Mouse (Mus musculus) liver, adult 2 months (tissue): Measurements from ENCODE around the gene Tango6. TPM values are rescaled to one million over a fixed set of nuclear protein-coding genes. Genes with fewer than 3 reads are reported as not detected.
A peak's percentile ranks its signal among the peaks of the same experiment; 100 is the strongest.

Experiments used
- DNase-seq: peaks from one replicate; pipeline ENCODE4 v3.0.0-alpha.2; 2011; ENCODE audit warnings: low read depth, low spot score; ENCODE audit errors: extremely low read depth
- H3K27ac ChIP-seq: fragments of 200-500 bp; replicated peaks from 2 replicates; pipeline ENCODE4 v1.5.1; 2012; ENCODE audit warnings: low read depth, mild to moderate bottlenecking, control low read depth, inconsistent platforms, low read length; ENCODE audit not compliant: insufficient read depth
- H3K27me3 ChIP-seq: fragments of 200-500 bp; 2 replicates; pipeline ENCODE4 v1.6.1; 2012; ENCODE audit warnings: mild to moderate bottlenecking, moderate library complexity, low read length, inconsistent platforms; ENCODE audit not compliant: control insufficient read depth, insufficient read depth
- H3K36me3 ChIP-seq: fragments of 200-500 bp; 2 replicates; pipeline ENCODE4 v1.6.1; 2012; ENCODE audit warnings: low read length, inconsistent platforms; ENCODE audit not compliant: control insufficient read depth, insufficient read depth
- H3K4me1 ChIP-seq: fragments of 200-500 bp; 2 replicates; pipeline ENCODE4 v1.6.1; 2011; ENCODE audit warnings: low read length; ENCODE audit not compliant: control insufficient read depth, insufficient read depth
- H3K4me3 ChIP-seq: fragments of 200-500 bp; 2 replicates; pipeline ENCODE4 v1.5.1; 2011; ENCODE audit warnings: low read depth, mild to moderate bottlenecking, control low read depth, low read length, moderate library complexity; ENCODE audit not compliant: insufficient read depth
- H3K79me2 ChIP-seq: fragments of 200-500 bp; 2 replicates; pipeline ENCODE4 v1.6.1; 2012; ENCODE audit warnings: inconsistent platforms, mild to moderate bottlenecking, low read length, moderate library complexity; ENCODE audit not compliant: control insufficient read depth, insufficient read depth
- H3K9ac ChIP-seq: fragments of 200-500 bp; 2 replicates; pipeline ENCODE4 v1.6.1; 2012; ENCODE audit warnings: low read depth, mild to moderate bottlenecking, control low read depth, inconsistent platforms, low read length
- CTCF ChIP-seq: fragments of 200-500 bp; IDR thresholded peaks from 2 replicates; pipeline ENCODE4 v1.5.1; 2011; ENCODE audit warnings: low read depth, low read length, control low read depth
- POLR2A ChIP-seq: fragments of 200-500 bp; IDR thresholded peaks from 2 replicates; pipeline ENCODE4 v1.6.1; 2011; ENCODE audit warnings: low read length, control low read depth; ENCODE audit not compliant: insufficient read depth; ENCODE audit errors: extremely low read depth
- WGBS: fragments of 180-500 bp; shearing (Covaris S2); methylation state at CpG from one replicate; pipeline ENCODE4 v1.1.7; 2018; 5-methylcytosine and 5-hydroxymethylcytosine counted together
- polyA plus RNA-seq: library from polyadenylated mRNA; depleted of rRNA; stranded (reverse); fragments of >200 nt; gene quantifications from 2 replicates; pipeline ENCODE4 v1.2.3, GENCODE M21; 2012; rRNA removed
- total RNA-seq: library from RNA; depleted of rRNA; stranded (reverse); fragments of >200 nt; gene quantifications from 2 replicates; pipeline ENCODE4 v1.2.3, GENCODE M21; 2014; rRNA removed

Tango6 gene
- 2.1 and 3.2 TPM in 2 replicates for total RNA-seq
- polyA plus RNA-seq: 3.4 and 4.0 TPM in 2 replicates

- H3K36me3 ChIP-seq: no peaks in the 10 kb centered on the region
- DNase-seq: peak; percentile 78
- no peaks in the 10 kb centered on the region for H3K27me3 ChIP-seq
- H3K4me1 ChIP-seq: no peaks in the 10 kb centered on the region
- peak within 1 kb of the TSS; percentile 73 for H3K4me3 ChIP-seq
- H3K27ac ChIP-seq: peak within 1 kb of the TSS; percentile 61
- TF ChIP-seq CTCF (peak; percentile 79), POLR2A (peak; percentile 90)
- peak within 1 kb of the TSS; percentile 75 for H3K9ac ChIP-seq
- under 1% methylated on average over 50 of the region's 50 CpGs for WGBS
- H3K79me2 ChIP-seq: no peaks in the 10 kb centered on the region; the same call in 1 of the 2 replicates
These were observed at the start of gene Tango6 for GRCm38 (mm10) chr8:106682971-106683668. Gene Tango6 (plus strand): TSS chr8:106683068.

GRCm38 (mm10) chr8:106633361-106634158 is 49.3 kb upstream of the Tango6 start:
- Histone ChIP-seq H3K4me1 (peaks cover 8% of the 10 kb centered on the region), H3K4me3 (peak overlapping the region; percentile 23; the same call in 1 of the 2 replicates), H3K27me3 (no peaks in the 10 kb centered on the region), H3K79me2 (no peaks in the 10 kb centered on the region), H3K9ac (peak overlapping the region; percentile 25; the same call in 1 of the 2 replicates), H3K27ac (peak overlapping the region; percentile 90), H3K36me3 (no peaks in the 10 kb centered on the region)
- 25% methylated on average over 17 of the region's 17 CpGs for WGBS
- DNase-seq: peak; percentile 85
- no peak for TF ChIP-seq CTCF
- TF ChIP-seq POLR2A: no peak

GRCm38 (mm10) chr8:106635284-106635683 is 47.6 kb upstream of the Tango6 start:
- Histone ChIP-seq H3K27me3 (no peaks in the 10 kb centered on the region), H3K4me3 (no peak overlapping the region), H3K79me2 (no peaks in the 10 kb centered on the region), H3K4me1 (peaks cover 14% of the 10 kb centered on the region), H3K27ac (no peak overlapping the region), H3K36me3 (no peaks in the 10 kb centered on the region), H3K9ac (no peak overlapping the region)
- TF ChIP-seq CTCF (no peak), POLR2A (no peak)
- no peak for DNase-seq
- WGBS: 71% methylated on average over 5 of the region's 5 CpGs

GRCm38 (mm10) chr8:106637446-106637845 is 45.4 kb upstream of the Tango6 start:
- no peak overlapping the region for H3K9ac ChIP-seq
- H3K36me3 ChIP-seq: no peaks in the 10 kb centered on the region
- WGBS: 88% methylated on average over 4 of the region's 4 CpGs
- H3K27me3 ChIP-seq: no peaks in the 10 kb centered on the region
- no peak overlapping the region for H3K27ac ChIP-seq
- H3K4me3 ChIP-seq: no peak overlapping the region
- H3K79me2 ChIP-seq: no peaks in the 10 kb centered on the region
- TF ChIP-seq CTCF: no peak
- TF ChIP-seq POLR2A: no peak
- no peak for DNase-seq
- peaks cover 17% of the 10 kb centered on the region for H3K4me1 ChIP-seq

GRCm38 (mm10) chr8:106638768-106639295 is 44.0 kb upstream of the Tango6 start:
- no peaks in the 10 kb centered on the region for H3K36me3 ChIP-seq
- WGBS: 61% methylated on average over 7 of the region's 7 CpGs
- no peak overlapping the region for H3K27ac ChIP-seq
- no peaks in the 10 kb centered on the region for H3K27me3 ChIP-seq
- no peak overlapping the region for H3K9ac ChIP-seq
- no peak for TF ChIP-seq CTCF
- TF ChIP-seq POLR2A: no peak
- DNase-seq: peak; percentile 55
- H3K4me1 ChIP-seq: peaks cover 13% of the 10 kb centered on the region
- H3K79me2 ChIP-seq: no peaks in the 10 kb centered on the region
- no peak overlapping the region for H3K4me3 ChIP-seq
